Mouse (Mus musculus): ENCODE data around the gene Capn13.
"Not testable (repeated sequence)": the region's sequence is repeated elsewhere in the genome, so short reads cannot be mapped to it uniquely, and the experiment has no call there.

The Capn13 gene

DNA sequence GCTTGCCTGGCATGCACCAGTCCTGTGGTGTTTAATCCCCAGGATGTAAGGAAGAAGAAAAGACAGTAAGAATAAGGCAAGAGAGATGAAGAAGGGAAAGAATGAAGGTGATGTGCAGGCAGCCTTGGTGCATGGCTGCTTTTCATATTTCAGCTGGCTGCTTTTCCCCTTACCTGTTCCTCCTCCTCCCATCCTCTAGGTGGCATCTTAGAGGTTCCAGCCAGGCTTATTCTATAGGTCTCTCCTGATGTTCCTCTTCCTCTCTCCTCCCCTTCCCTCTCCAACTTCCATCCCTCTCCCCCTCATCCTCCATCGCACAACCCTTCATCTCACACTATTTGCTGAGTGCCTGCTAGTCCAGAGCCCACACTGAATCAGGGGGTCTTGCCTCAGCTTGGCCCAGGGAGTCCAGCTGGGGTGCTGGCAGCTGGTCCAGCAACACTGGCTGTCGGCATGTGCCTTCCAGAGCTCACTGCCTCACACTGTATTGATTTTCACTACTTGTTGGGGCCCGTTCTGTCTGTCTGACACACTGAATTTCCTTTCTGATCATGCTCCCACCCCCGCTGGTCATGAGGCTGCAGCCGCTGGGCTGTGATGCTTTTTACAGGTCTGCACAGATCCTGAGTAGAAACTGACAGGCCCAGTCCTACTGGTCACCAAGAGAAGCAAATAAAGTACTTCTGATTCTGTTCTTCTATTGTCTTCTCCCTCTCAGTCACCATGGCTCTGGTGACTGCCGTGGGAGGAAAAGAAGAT lies 56.9 kb downstream of the Capn13 start:
- DNase-seq (ENCODE audit: low spot score in 2 of 2), result no peak

DNA sequence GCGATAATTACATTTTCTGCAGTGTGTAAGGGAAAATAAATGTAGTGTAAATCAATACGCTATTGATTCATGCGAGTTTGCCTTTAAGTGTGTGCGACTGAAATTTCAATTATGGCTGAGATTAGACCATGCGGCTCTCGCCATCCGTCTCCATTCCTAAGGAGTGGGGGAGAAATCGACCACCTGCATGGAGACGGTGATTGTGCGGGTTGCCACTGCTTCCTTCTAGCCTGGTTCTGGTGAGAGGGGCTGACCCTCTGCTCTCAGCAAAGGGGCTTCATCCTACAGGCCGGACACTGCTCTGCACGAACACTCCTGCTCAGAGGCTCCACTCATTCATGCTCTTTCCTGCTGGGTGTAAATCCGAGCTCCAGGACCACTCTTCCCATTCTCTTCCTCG lies 58.0 kb downstream of the Capn13 start:
- no peak for DNase-seq (ENCODE audit: low spot score in 2 of 2)

GRCm38 (mm10) chr17:73329071-73329470 lies 71.6 kb downstream of the Capn13 start:
- no peak for DNase-seq (ENCODE audit: low spot score in 2 of 2)

DNA sequence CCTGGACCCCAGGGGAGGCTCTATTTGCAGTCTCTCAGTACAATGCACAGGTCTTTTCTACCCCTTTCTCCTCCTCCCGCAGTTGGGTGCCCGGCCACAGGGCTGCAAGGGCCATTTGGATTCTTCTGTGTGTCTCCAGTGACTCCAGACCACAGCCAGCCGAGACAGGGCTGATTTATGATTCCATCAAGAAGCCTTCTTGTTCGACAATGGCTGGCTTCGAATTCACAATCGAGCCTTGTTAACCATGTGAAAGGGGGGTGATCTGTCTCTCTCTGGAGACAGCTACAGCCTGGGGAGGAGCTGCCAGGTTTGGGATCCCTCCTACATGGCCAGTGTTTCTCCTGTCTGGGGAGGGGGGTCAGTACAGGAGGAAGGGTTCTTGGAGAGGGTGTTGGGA lies 75.4 kb downstream of the Capn13 start:
- no peak for DNase-seq (ENCODE audit: low spot score in 2 of 2)

DNA sequence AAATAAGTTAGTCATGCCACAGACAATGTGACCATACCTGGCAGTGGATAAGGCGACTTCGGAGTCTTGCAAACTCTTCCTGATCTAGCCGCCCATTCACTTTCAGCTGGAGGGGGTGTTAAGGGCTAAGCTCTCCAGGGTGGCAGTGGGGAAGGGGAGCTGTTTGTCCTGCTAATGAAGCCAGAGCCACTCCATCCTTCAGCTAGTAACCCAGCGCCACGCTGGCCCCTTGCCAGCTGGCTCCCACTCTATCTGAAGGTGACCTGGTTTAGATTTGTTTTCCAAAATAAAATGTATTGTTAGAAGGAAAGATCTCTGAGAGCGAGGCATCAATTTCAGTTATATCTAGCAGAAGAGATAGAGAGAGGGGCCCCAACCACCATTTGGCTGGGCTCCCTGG lies 75.9 kb downstream of the Capn13 start:
- DNase-seq (ENCODE audit: low spot score in 2 of 2), result no peak

- DNase-seq (ENCODE audit: low spot score in 2 of 2), result no peak
Measured at GRCm38 (mm10) chr17:73323981-73324380, 76.7 kb downstream of the Capn13 start.

DNA sequence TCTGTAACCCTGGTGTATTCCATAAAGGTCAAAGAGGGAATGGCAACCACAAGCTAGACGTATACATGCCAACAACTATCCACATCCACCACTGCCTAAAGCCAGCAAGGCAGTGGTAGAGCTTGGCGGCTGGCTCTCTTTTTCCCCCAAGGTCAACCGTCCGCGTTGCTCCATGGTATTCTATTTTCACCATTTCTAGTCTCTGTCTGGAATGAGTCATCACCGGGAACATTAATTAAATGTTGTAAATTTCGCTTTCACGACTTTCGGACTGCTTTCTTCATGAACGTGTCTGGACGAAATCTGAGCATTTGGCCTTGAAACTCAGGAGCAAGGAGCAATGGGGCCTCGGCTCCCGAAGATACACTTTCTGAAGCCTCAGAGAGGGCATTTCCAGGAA lies 85.9 kb downstream of the Capn13 start:
- DNase-seq (ENCODE audit: low spot score in 2 of 2), result no peak

DNA sequence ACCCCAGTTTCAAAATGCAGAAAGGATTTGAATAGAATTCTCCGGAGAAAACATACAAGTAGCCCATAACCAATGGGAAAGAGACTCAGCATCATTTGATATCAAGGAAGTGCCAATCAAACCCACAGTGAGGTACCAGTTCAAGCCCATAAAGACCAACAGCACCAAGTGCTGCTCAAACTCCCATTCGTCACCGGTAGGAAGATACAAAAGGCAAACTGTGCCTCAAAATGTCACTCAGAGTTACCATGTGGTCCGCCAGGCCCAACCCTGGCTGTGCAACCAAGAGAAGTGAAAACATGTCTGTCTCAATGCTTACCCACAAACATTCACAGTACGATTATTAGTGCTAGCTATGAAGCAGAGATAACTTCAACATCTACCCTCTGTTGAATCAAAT lies 89.2 kb downstream of the Capn13 start:
- no peak for DNase-seq (ENCODE audit: low spot score in 2 of 2)

DNA sequence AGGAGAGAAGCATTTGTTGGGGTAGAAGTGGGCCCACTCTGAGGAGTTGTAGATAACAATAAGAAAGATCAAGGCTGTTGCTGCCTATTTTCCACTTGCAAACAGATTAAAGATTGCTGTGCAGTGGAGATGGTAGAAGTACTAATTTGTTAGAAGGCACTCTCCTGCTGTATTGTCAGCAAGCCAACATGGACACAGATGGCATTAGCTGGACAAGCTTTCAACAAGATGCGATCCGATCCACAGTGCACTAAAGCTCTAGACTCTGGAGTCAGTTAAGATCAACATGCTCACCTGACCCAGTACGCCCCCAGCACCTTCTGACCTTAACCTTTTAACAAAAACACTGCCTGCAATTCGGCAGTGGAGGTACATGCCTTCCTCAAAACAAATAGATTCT lies 92.0 kb downstream of the Capn13 start:
- no peak for DNase-seq (ENCODE audit: low spot score in 2 of 2)

GRCm38 (mm10) chr17:73306626-73307025 lies 94.0 kb downstream of the Capn13 start:
- DNase-seq (ENCODE audit: low spot score in 2 of 2), result no peak

GRCm38 (mm10) chr17:73305622-73306021 lies 95.0 kb downstream of the Capn13 start:
- DNase-seq (ENCODE audit: low spot score in 2 of 2), result peak; percentile 16 to 64

GRCm38 (mm10) chr17:73304086-73304812 lies 96.4 kb downstream of the Capn13 start:
- peak; percentile 20 to 25 for DNase-seq (ENCODE audit: low spot score in 2 of 2)

GRCm38 (mm10) chr17:73303676-73304075 lies 97.0 kb downstream of the Capn13 start:
- DNase-seq (ENCODE audit: low spot score in 2 of 2), result no peak

GRCm38 (mm10) chr17:73303217-73303616 lies 97.4 kb downstream of the Capn13 start:
- DNase-seq (ENCODE audit: low spot score in 2 of 2), result peak; percentile 16 to 76

DNA sequence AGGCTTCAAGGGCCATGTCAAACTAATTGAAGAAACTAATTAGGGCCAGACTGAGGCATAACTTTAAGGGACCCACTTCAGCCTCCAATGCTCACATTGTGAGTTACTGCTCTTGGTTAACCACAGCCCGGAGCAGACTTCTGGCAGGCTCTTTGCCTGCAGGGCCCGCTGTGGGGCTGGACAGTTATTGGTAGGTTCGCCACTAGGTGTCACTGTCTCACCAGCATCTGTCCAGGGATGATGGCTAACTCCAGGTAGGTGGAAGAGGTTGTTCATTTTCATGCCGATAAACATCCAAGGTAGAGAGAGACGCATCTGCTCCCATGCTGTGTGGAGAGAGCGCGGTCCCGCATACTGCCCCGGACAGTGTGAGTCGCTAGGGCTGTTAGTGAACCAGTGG lies 98.6 kb downstream of the Capn13 start:
- DNase-seq (ENCODE audit: low spot score in 2 of 2), result peak; percentile 74 to 84

DNA sequence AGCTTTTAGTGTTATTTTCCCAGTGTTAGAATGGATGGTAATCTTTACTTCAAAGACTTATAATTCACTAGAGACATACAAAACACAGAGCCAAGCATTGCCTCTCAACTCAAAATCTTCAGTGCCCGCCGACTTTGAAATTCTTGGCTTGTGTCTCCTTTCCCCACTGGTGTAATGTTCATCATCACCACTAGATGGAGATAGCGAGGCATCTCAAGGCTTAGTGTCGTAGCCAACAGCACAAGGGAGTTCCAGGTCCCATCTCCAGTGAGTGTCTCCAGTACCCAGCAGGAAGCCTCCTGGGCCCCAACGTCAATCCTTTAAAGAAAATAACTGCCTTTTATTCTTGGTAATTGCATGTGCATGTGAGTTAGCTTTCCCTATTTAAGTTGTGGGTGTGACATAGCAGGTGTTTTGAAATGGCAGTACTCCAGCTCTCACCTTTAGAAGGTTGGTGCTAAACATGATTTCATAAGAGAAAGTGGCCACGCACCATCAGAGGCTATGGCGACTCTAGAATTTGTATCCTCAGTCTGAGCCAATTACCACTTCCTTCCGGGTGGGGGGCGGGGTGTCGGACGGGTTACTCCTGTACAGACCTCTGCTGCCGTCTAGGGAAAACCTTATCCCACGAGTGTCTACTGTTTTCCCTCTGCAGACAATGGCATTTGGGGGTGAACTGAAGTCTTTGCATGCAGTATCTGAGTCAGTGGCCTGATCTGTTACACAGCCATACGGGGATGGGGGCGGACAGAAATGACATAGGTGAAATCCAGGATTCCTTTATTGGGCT lies 99.2 kb downstream of the Capn13 start:
- peak; percentile 63 to 83 for DNase-seq (ENCODE audit: low spot score in 2 of 2)

- no peak for DNase-seq (ENCODE audit: low spot score in 2 of 2)
Measured at GRCm38 (mm10) chr17:73300147-73300880, 100.4 kb downstream of the Capn13 start.

DNA sequence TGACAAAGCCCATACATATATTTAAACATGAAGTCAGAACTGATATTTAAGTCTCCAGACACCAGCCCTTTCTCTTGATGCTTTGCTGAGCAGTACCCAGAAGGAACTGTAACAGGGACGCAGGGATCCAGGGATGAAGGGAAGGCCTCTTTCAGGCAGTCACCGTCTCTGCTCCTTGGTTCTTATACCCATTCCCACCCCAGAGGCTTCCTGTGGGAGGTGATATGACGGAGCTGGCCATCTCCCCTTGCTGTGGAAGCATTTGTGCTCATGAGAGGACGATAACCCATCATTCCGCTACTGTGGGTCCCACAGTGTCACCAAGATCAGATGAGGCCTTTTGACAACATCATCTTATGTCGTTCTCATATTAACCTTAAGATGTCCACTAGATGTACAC lies 101.7 kb downstream of the Capn13 start:
- no peak for DNase-seq (ENCODE audit: low spot score in 2 of 2)

- DNase-seq (ENCODE audit: low spot score in 2 of 2), result peak in 1 of 2 experiments; percentile 32
Measured at GRCm38 (mm10) chr17:73296855-73297254, 103.8 kb downstream of the Capn13 start.

DNA sequence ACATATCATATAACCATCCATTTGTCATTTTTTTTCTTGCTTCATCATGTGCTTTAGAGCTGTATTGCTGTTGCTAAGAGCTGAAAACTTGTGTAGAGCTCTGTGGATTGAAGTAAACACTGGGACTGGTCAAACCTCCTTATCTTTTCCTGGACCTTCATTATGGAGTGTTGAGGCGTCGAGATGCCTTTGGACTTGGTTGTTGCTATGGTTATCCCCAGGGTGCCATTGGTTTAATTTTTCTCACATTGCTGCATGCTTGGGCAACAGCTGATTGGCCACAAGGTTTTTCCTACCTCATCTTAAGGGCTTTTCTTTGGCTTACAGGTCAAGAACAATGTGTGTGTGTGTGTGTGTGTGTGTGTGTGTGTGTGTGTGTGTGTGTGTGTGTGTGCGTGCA lies 107.4 kb downstream of the Capn13 start:
- DNase-seq (ENCODE audit: low spot score in 2 of 2), result no peak

- DNase-seq (ENCODE audit: low spot score in 2 of 2), result no peak
Measured at GRCm38 (mm10) chr17:73284301-73284700, 116.4 kb downstream of the Capn13 start.

DNA sequence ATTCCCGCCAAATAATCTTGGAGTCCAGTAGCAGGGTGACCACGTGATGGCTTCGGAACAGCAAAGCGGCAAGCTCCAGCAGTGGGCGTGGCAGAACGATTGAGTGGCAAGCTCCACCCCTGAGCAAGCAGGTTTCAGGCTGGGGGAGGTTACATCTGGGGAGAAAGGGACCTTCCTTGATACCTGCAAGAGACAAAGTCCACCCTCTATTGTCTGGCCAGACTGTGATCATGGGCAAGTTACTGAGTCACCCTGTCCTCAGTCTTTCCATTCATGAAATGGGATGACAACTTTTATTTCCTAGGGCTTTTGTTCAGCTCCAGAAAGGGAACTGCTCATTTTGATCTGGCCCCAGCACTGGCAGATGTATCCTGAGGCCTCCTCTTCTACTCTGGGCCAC lies 118.0 kb downstream of the Capn13 start:
- not testable (repeated sequence) for DNase-seq (ENCODE audit: low spot score in 2 of 2)

All from thymus, postnatal 10 days (tissue).